Mouse (Mus musculus): ENCODE data around the gene Olfr202. TPM values are rescaled to one million over a fixed set of nuclear protein-coding genes. Genes with fewer than 3 reads are reported as not detected.

Olfr202 gene
- polyA plus RNA-seq, 1 experiment from 2014 or later, result not detected

DNA sequence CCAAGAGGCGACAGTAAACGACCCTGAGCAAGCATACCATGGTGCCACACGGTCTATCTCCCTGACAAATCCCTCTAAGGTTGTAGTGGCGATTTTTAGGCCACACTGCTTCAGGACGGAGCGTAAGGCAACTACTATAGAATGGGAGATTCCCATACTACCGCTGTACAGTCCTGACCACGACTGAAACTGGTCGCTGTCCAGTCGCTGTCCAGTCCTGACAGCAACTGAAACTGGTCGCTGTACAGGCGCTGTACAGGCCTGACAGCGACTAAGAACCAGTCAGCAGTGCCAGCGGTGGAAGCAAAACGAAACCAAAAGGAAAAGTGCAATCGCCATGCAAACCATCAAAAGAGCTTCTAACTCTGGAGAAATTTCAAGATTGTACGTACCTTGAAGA is 36.9 kb downstream of the Olfr202 start:
- H3K4me3 ChIP-seq (replicated peaks; ENCODE audit: low read length), result no peak overlapping the region
- no peak overlapping the region for H3K4me2 ChIP-seq (ENCODE audit: low read length)
- H3K4me1 ChIP-seq (replicated peaks; ENCODE audit: control insufficient read depth, insufficient read depth, low read length), result no peaks in the 10 kb centered on the region
- no peaks in the 10 kb centered on the region for H3K27me3 ChIP-seq (replicated peaks; ENCODE audit: control insufficient read depth, insufficient read depth, low read length)
- no peaks in the 10 kb centered on the region for H3K36me3 ChIP-seq (ENCODE audit: control insufficient read depth, insufficient read depth)
- H3K9ac ChIP-seq (replicated peaks; ENCODE audit: low read depth, low read length), result no peak overlapping the region
- 87% methylated on average over 17 of the region's 17 CpGs for WGBS
- no peak overlapping the region for H3K27ac ChIP-seq (ENCODE audit: low read length)
- H3K9me3 ChIP-seq (ENCODE audit: control insufficient read depth, low read length), result no peaks in the 10 kb centered on the region
- ATAC-seq, result no peak

Other genes starting within 250 kb of the Olfr202 start
- gene Olfr187, start 247.0 kb downstream of the Olfr202 start, polyA plus RNA-seq (2015; fragmentation: Nextera tagmentation; extraction: Ambion mirVana), result not detected in 2 replicates
- not detected in 2 replicates for gene Olfr190, start 208.8 kb downstream of the Olfr202 start, polyA plus RNA-seq (2015; fragmentation: Nextera tagmentation; extraction: Ambion mirVana)
- gene Olfr191, start 197.0 kb downstream of the Olfr202 start, polyA plus RNA-seq (2015; fragmentation: Nextera tagmentation; extraction: Ambion mirVana), result not detected in 2 replicates
- gene Olfr193, start 174.9 kb downstream of the Olfr202 start, polyA plus RNA-seq (2015; fragmentation: Nextera tagmentation; extraction: Ambion mirVana), result not detected in 2 replicates
- gene Olfr194, start 165.7 kb downstream of the Olfr202 start, polyA plus RNA-seq (2015; fragmentation: Nextera tagmentation; extraction: Ambion mirVana), result not detected in 2 replicates
- not detected in 2 replicates for gene Olfr195, start 139.7 kb downstream of the Olfr202 start, polyA plus RNA-seq (2015; fragmentation: Nextera tagmentation; extraction: Ambion mirVana)
- gene Olfr196, start 116.3 kb downstream of the Olfr202 start, polyA plus RNA-seq (2015; fragmentation: Nextera tagmentation; extraction: Ambion mirVana), result not detected in 2 replicates
- not detected in 2 replicates for gene Olfr198, start 83.3 kb downstream of the Olfr202 start, polyA plus RNA-seq (2015; fragmentation: Nextera tagmentation; extraction: Ambion mirVana)
- gene Olfr199, start 67.0 kb downstream of the Olfr202 start, polyA plus RNA-seq (2015; fragmentation: Nextera tagmentation; extraction: Ambion mirVana), result not detected in 2 replicates
- not detected in 2 replicates for gene Olfr201, start 14.2 kb downstream of the Olfr202 start, polyA plus RNA-seq (2015; fragmentation: Nextera tagmentation; extraction: Ambion mirVana)
- not detected in 2 replicates for gene Olfr203, start 12.1 kb upstream of the Olfr202 start, polyA plus RNA-seq (2015; fragmentation: Nextera tagmentation; extraction: Ambion mirVana)
- not detected in 2 replicates for gene Olfr204, start 31.5 kb upstream of the Olfr202 start, polyA plus RNA-seq (2015; fragmentation: Nextera tagmentation; extraction: Ambion mirVana)
- gene Olfr205, start 44.3 kb upstream of the Olfr202 start, polyA plus RNA-seq (2015; fragmentation: Nextera tagmentation; extraction: Ambion mirVana), result not detected in 2 replicates
- gene Olfr206, start 62.5 kb upstream of the Olfr202 start, polyA plus RNA-seq (2015; fragmentation: Nextera tagmentation; extraction: Ambion mirVana), result not detected in 2 replicates
- not detected in 2 replicates for gene Olfr209, start 77.2 kb upstream of the Olfr202 start, polyA plus RNA-seq (2015; fragmentation: Nextera tagmentation; extraction: Ambion mirVana)
- not detected in 2 replicates for gene Gabrr3, start 120.5 kb upstream of the Olfr202 start, polyA plus RNA-seq (2015; fragmentation: Nextera tagmentation; extraction: Ambion mirVana)
- gene Riox2, start 185.0 kb upstream of the Olfr202 start, polyA plus RNA-seq (2015; fragmentation: Nextera tagmentation; extraction: Ambion mirVana), result 12.5 and 14.7 TPM in 2 replicates